Mouse (Mus musculus): ENCODE data around the gene Hes7. TPM values are rescaled to one million over a fixed set of nuclear protein-coding genes. Genes with fewer than 3 reads are reported as not detected.

Gene Hes7
- total and polyA plus RNA-seq, 2 experiments from 2014 or later: 1.3 to 1.6 TPM

GRCm38 (mm10) chr11:69149728-69150127 lies 29.5 kb downstream of the Hes7 start:
- TF ChIP-seq CTCF (IDR thresholded peaks at IDR 0.05; ENCODE audit: low read depth): no peak
- DNase-seq: peak; percentile 5

DNA sequence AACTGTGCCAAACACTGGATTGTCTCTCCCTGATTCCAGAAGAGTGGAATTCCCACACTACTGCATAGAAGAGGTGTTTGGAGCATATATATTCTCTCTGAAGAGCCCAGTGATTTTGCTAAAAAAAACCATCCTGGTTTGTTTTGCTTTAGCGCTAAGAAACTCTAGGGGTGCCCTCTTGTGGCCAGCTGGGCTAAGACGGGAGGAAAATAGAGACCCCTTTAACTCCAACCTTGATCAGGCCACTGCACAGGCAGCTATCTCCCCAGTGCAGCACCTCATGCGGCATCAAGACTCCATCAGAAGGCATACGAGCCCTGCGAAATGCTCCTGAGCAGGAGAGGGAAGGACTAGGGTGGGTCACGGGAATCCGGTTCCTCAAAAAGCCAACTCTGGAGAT lies 30.2 kb downstream of the Hes7 start:
- peak; percentile 71 for TF ChIP-seq CTCF (IDR thresholded peaks at IDR 0.05; ENCODE audit: low read depth)
- no peak overlapping the region for H3K9ac ChIP-seq
- peak overlapping the region; percentile 22 for H3K4me2 ChIP-seq (ENCODE audit: low read depth)
- DNase-seq: peak; percentile 74
- no peak overlapping the region for H3K27ac ChIP-seq (ENCODE audit: low read depth, low read length)
- no peaks in the 10 kb centered on the region for H3K36me3 ChIP-seq (ENCODE audit: insufficient read depth)
- H3K4me1 ChIP-seq (ENCODE audit: insufficient read depth): no peaks in the 10 kb centered on the region
- H3K9me3 ChIP-seq (ENCODE audit: low read length): no peaks in the 10 kb centered on the region
- peak overlapping the region; percentile 18; the same call in 1 of the 2 replicates for H3K4me3 ChIP-seq (ENCODE audit: low read depth, low read length)
- no peaks in the 10 kb centered on the region for H3K27me3 ChIP-seq (ENCODE audit: insufficient read depth, low read length)
- WGBS: 10% methylated on average over 7 of the region's 7 CpGs
- peak; percentile 34; the same call in 1 of the 2 replicates for ATAC-seq

More at GRCm38 (mm10) chr11:69149728-69150127, 29.5 kb downstream of the Hes7 start:
- Histone ChIP-seq H3K27me3 (ENCODE audit: insufficient read depth, low read length) (no peaks in the 10 kb centered on the region), H3K4me3 (ENCODE audit: low read depth, low read length) (no peak overlapping the region), H3K4me1 (ENCODE audit: insufficient read depth) (no peaks in the 10 kb centered on the region), H3K27ac (ENCODE audit: low read depth, low read length) (no peak overlapping the region), H3K4me2 (ENCODE audit: low read depth) (no peak overlapping the region), H3K9ac (no peak overlapping the region), H3K36me3 (ENCODE audit: insufficient read depth) (no peaks in the 10 kb centered on the region), H3K9me3 (ENCODE audit: low read length) (no peaks in the 10 kb centered on the region)
- no peak for ATAC-seq
- 52% methylated on average over 6 of the region's 6 CpGs for WGBS

GRCm38 (mm10) chr11:69151004-69151403 lies 30.8 kb downstream of the Hes7 start:
- Histone ChIP-seq H3K4me3 (ENCODE audit: low read depth, low read length) (no peak overlapping the region), H3K27me3 (ENCODE audit: insufficient read depth, low read length) (no peaks in the 10 kb centered on the region), H3K9ac (no peak overlapping the region), H3K4me1 (ENCODE audit: insufficient read depth) (no peaks in the 10 kb centered on the region), H3K36me3 (ENCODE audit: insufficient read depth) (no peaks in the 10 kb centered on the region), H3K9me3 (ENCODE audit: low read length) (no peaks in the 10 kb centered on the region), H3K4me2 (ENCODE audit: low read depth) (peak overlapping the region; percentile 22), H3K27ac (ENCODE audit: low read depth, low read length) (no peak overlapping the region)
- DNase-seq (no peak), ATAC-seq (no peak)
- WGBS: 60% methylated on average over 6 of the region's 6 CpGs
- no peak for TF ChIP-seq CTCF (IDR thresholded peaks at IDR 0.05; ENCODE audit: low read depth)

DNA sequence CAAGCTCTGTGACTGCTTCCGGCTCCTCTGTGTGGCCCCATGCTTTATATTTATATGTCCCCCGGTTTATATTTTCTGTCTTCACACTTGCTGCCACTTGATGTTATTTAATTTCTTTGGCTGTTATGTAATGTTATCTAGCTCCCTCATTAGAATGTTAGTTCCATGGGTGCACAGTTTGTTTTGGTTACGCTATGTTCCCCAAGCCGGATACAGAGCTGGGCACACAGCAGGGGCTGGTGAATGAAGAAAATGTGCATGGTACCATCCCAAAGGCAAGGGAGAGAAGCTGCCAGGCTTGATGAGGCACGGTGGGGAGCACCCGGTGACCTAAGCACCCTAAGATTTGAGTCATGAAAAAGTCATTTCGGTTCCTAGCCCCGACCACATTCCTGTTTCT lies 33.6 kb downstream of the Hes7 start:
- ATAC-seq (no peak), DNase-seq (no peak)
- no peak overlapping the region for H3K9ac ChIP-seq
- H3K27me3 ChIP-seq (ENCODE audit: insufficient read depth, low read length): no peaks in the 10 kb centered on the region
- 81% methylated on average over 8 of the region's 8 CpGs for WGBS
- no peaks in the 10 kb centered on the region for H3K4me1 ChIP-seq (ENCODE audit: insufficient read depth)
- no peak for TF ChIP-seq CTCF (IDR thresholded peaks at IDR 0.05; ENCODE audit: low read depth)
- no peaks in the 10 kb centered on the region for H3K36me3 ChIP-seq (ENCODE audit: insufficient read depth)
- H3K27ac ChIP-seq (ENCODE audit: low read depth, low read length): no peak overlapping the region
- no peaks in the 10 kb centered on the region for H3K9me3 ChIP-seq (ENCODE audit: low read length)
- H3K4me3 ChIP-seq (ENCODE audit: low read depth, low read length): no peak overlapping the region
- no peak overlapping the region for H3K4me2 ChIP-seq (ENCODE audit: low read depth)

DNA sequence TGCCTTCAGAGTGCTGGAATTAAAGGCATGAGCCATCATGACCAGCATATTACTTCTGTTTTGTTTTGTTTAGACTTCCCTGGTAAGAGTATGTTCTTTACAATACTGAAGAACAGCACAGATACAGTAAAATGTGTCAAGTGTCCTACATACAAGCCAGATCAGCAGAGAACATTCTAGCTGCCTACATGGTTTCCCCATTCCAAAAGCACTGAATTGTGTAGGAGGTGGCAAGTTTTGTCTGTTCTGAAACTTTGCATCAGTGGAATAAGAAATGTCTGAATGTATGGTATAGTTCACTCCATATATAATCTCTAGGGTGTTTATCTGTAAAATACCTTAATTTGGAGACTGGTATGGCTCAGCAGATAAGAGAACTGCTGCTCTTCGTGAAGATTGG lies 35.1 kb downstream of the Hes7 start:
- Histone ChIP-seq H3K4me1 (ENCODE audit: insufficient read depth) (no peaks in the 10 kb centered on the region), H3K4me3 (ENCODE audit: low read depth, low read length) (no peak overlapping the region), H3K4me2 (ENCODE audit: low read depth) (no peak overlapping the region), H3K27ac (ENCODE audit: low read depth, low read length) (no peak overlapping the region), H3K36me3 (ENCODE audit: insufficient read depth) (no peaks in the 10 kb centered on the region), H3K27me3 (ENCODE audit: insufficient read depth, low read length) (no peaks in the 10 kb centered on the region), H3K9me3 (ENCODE audit: low read length) (no peaks in the 10 kb centered on the region), H3K9ac (no peak overlapping the region)
- ATAC-seq (no peak), DNase-seq (no peak)
- 64% methylated on average over 1 of the region's 1 CpGs for WGBS
- no peak for TF ChIP-seq CTCF (IDR thresholded peaks at IDR 0.05; ENCODE audit: low read depth)

DNA sequence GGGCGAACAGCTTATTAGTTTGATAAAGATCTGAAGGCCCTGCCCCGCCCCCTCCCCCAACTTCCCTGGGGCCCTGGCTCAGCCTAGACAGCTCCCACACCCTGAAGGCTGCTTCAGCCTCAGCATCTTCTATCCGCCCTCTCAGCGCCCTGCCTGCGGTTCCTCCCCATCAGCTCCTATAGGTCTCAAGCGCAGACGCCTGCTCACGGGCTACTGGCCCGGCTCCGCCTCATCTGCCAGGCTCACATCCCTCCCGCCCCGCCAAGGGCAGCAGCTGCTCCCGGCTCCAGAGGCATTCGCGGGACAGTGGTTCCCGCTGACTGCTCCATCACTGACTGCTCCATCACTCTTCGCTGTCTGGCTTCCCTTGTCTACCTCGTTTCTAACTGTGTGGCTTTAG lies 36.6 kb downstream of the Hes7 start, which contains the start of gene Alox12b:
Gene Alox12b, plus strand, starts transcription at position 190 of the 400 bp plus-strand sequence.
- Histone ChIP-seq H3K9me3 (ENCODE audit: low read length) (no peaks in the 10 kb centered on the region), H3K4me3 (ENCODE audit: low read depth, low read length) (no peak within 1 kb of the TSS), H3K4me1 (ENCODE audit: insufficient read depth) (no peaks in the 10 kb centered on the region), H3K27me3 (ENCODE audit: insufficient read depth, low read length) (no peaks in the 10 kb centered on the region), H3K36me3 (ENCODE audit: insufficient read depth) (no peaks in the 10 kb centered on the region), H3K9ac (no peak within 1 kb of the TSS), H3K27ac (ENCODE audit: low read depth, low read length) (no peak within 1 kb of the TSS), H3K4me2 (ENCODE audit: low read depth) (peak within 1 kb of the TSS; percentile 28; the same call in 1 of the 2 replicates)
- ATAC-seq (no peak; the same call in 1 of the 2 replicates), DNase-seq (peak; percentile 3)
- WGBS: 4% methylated on average over 18 of the region's 18 CpGs
- no peak for TF ChIP-seq CTCF (IDR thresholded peaks at IDR 0.05; ENCODE audit: low read depth)

- Histone ChIP-seq H3K9ac (no peak overlapping the region), H3K4me2 (ENCODE audit: low read depth) (no peak overlapping the region), H3K4me1 (ENCODE audit: insufficient read depth) (no peaks in the 10 kb centered on the region), H3K36me3 (ENCODE audit: insufficient read depth) (no peaks in the 10 kb centered on the region), H3K9me3 (ENCODE audit: low read length) (no peaks in the 10 kb centered on the region), H3K27ac (ENCODE audit: low read depth, low read length) (no peak overlapping the region), H3K4me3 (ENCODE audit: low read depth, low read length) (no peak overlapping the region), H3K27me3 (ENCODE audit: insufficient read depth, low read length) (no peaks in the 10 kb centered on the region)
- DNase-seq (peak; percentile 4), ATAC-seq (no peak)
- WGBS: 84% methylated on average over 12 of the region's 12 CpGs
- TF ChIP-seq CTCF (IDR thresholded peaks at IDR 0.05; ENCODE audit: low read depth): no peak
Measured at GRCm38 (mm10) chr11:69169313-69169712, 49.1 kb downstream of the Hes7 start.

All from forebrain, postnatal 0 days (tissue).